Mouse (Mus musculus): Measurements from ENCODE around the gene Olfr2.

DNA sequence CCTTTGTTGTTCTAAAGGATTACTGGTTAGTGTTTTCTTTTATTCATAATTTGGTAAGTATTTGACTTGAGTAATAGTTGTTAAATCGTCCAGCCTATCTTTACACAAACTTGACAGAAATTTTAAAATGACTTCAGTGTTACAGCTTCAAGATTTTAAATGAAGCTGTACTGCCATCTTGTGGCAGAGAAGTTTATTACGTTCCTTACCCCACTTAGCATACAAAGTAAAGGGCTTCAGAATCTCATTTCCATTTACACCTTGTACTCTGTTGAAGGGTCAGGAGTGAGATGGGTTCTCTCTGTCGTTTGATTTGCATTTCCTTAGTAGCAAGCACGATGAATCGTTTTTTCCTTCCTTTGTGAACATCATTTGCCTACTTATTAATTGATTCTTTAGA lies 40.0 kb upstream of the Olfr2 start:
- no peak for TF ChIP-seq GATA1 (IDR thresholded peaks at IDR 0.05; ENCODE audit: low read depth, low read length)
- no peak for TF ChIP-seq MAZ (IDR thresholded peaks at IDR 0.05; ENCODE audit: low read depth, low read length)
- no peak for TF ChIP-seq JUND (IDR thresholded peaks at IDR 0.05; ENCODE audit: low read depth, low read length)
- TF ChIP-seq CTCF (IDR thresholded peaks at IDR 0.05 in 2 of 3, conservative IDR thresholded peaks at IDR 0.05 in 1 of 3; ENCODE audit: control insufficient read depth in 1 of 3, insufficient read depth in 1 of 3, low read depth in 2 of 3, low read length in 3 of 3, poor library complexity in 1 of 3, severe bottlenecking in 1 of 3): peak in 2 of 3 experiments; percentile 22 to 76; a peak in 3 of 6 replicates
- TF ChIP-seq POLR2A (IDR thresholded peaks at IDR 0.05; ENCODE audit: control insufficient read depth in 1 of 2, insufficient read depth in 1 of 2, low read depth in 1 of 2, low read length in 2 of 2, poor library complexity in 1 of 2): no peak
- TF ChIP-seq HCFC1 (IDR thresholded peaks at IDR 0.05; ENCODE audit: low read depth, low read length): no peak

Data from MEL (cell line).